Mouse (Mus musculus) stomach, postnatal 0 days (tissue): ENCODE measurements at regions not wholly inside any gene's neighbourhood (a gene's known extent, or its start where the extent isn't known, plus 50 kb on each side); places are given as distances from the start of the nearest gene placed in this dataset.

ENCODE experiments used
- CTCF ChIP-seq: IDR thresholded peaks from 2 replicates; pipeline ENCODE4 v1.5.1; 2016; ENCODE audit warnings: antibody characterized with exemption, low read depth, mild to moderate bottlenecking, moderate library complexity
- EP300 ChIP-seq: optimal IDR thresholded peaks from 2 replicates; pipeline ENCODE3; 2016; ENCODE audit warnings: antibody characterized with exemption

- TF ChIP-seq CTCF (no peak), EP300 (no peak)
Measured at GRCm38 (mm10) chr15:87405689-87406088, 138.4 kb upstream of the Fam19a5 start.
